Mouse (Mus musculus) E14TG2a.4 (cell line): ENCODE results near the gene Nfkb2.

Source experiments
- CTCF ChIP-seq: conservative IDR thresholded peaks from 2 replicates; pipeline ENCODE4 v1.5.1; 2014; ENCODE audit warnings: low read length
- NANOG ChIP-seq: IDR thresholded peaks from 2 replicates; pipeline ENCODE4 v1.6.1; 2014; ENCODE audit warnings: borderline replicate concordance, low read length, mixed read lengths

GRCm38 (mm10) chr19:46264762-46265161 is 39.4 kb upstream of the Nfkb2 start:
- TF ChIP-seq CTCF (no peak), NANOG (no peak)
